Mouse (Mus musculus) liver, postnatal 0 days (tissue): Measurements from ENCODE around the gene Prr5l.

Experiments used
- CTCF ChIP-seq: sonication (generic); IDR thresholded peaks from 2 replicates; pipeline ENCODE4 v1.5.1; 2016; ENCODE audit warnings: antibody characterized with exemption, low read depth
- EP300 ChIP-seq: IDR thresholded peaks from 2 replicates; pipeline ENCODE4 v1.6.1; 2016; ENCODE audit warnings: antibody characterized with exemption, low read depth, mild to moderate bottlenecking

DNA sequence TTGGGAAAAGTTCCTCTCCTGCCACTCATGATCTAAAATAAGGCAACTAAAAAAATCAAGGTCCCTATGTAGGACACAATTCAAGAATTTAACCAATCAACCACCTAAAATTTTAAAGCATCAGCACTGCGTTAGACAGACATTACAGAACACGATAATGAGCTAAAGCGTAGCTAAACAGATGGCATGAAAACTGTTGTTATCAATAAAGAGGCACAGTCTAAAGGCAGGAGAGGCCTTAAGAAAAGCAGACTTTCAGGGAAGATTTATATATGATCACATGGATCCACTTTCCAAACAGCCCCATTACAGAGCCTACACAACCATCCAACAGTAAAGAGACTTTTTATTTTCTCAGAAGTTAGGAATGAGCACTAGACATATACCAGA lies 217.1 kb downstream of the Prr5l start:
- TF ChIP-seq EP300 (no peak), CTCF (no peak)
